Mouse (Mus musculus): ENCODE results near the gene Entpd1.

DNA sequence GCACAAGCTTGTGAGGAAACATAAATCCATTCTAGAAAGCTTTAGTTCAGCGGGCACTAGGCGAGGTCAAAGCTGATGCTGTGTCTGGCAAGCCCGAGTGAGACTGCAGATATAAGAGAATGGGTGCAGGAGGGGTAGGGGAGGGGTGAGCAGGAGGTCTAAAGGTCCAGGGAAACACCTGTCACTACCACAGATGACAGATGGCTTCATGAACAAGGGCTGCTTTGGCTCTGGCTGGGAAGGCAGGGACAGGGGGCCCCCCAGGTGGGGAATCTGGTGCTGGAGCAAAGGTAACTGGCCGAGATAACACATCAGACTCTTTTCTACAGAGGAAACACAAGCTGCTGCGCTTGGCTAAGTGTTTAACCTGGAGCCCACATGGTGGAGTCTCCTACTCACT lies 36.7 kb upstream of the Entpd1 start:
- no peak for TF ChIP-seq CTCF (IDR thresholded peaks at IDR 0.05; ENCODE audit: low read depth)
- no peak for TF ChIP-seq EP300 (optimal IDR thresholded peaks at IDR 0.05)

Data from stomach, postnatal 0 days (tissue).